Mouse (Mus musculus) heart, adult 11 months (tissue): ENCODE results near the gene Gm4952.
"Not testable (repeated sequence)": the region's sequence is repeated elsewhere in the genome, so short reads cannot be mapped to it uniquely, and the experiment has no call there.

Experiments used
- DNase-seq: peaks from one replicate; pipeline ENCODE4 v3.0.0; 2022

The Gm4952 gene

GRCm38 (mm10) chr19:12600684-12601480, 1.1 kb downstream of the Gm4952 start:
- no peak for DNase-seq

DNA sequence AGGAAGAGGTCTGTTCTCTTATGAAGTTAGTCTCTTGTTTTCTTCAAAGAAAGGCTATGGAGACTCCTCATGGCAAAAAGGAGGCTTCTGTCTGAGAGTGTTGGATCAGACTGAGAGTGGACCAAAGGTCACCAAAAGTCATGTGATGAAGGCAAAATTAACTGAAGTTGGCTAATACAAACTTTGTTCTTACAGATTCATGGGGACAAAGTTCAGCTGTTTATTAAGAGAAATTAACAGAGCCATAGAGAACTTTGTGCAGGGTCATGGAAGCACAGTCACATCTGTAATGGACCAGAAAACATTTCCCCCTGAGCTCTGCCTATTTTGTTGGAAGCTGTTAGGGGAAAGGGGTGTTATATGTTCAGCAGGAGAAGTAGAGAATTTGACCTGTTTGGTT, 8.6 kb downstream of the Gm4952 start:
- DNase-seq, result no peak

- no peak for DNase-seq
Measured at GRCm38 (mm10) chr19:12613646-12614045, 13.9 kb downstream of the Gm4952 start.

DNA sequence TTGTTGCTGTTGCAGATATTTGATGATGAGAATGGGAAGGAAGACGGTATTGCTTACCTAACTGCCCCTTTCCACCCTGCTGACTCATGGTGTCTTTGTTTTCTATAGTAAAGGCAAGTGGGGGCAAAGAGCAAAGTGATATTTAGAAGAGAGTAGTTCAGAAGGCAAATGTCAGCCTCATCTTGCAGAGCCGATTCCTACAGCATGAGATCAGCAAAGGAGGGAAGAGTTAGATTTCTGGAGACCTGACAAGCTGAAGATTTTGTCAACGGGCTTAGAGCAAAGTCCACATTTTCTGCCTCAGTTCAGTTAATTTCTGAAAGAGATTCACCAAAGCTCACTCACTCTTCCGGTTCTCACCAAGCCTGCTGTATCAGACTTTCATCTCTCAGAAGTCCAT, 33.4 kb downstream of the Gm4952 start, which contains the start of gene Glyat:
TSS of gene Glyat (plus strand) at position 133 of the 400 bp plus-strand sequence.
- DNase-seq, result no peak

DNA sequence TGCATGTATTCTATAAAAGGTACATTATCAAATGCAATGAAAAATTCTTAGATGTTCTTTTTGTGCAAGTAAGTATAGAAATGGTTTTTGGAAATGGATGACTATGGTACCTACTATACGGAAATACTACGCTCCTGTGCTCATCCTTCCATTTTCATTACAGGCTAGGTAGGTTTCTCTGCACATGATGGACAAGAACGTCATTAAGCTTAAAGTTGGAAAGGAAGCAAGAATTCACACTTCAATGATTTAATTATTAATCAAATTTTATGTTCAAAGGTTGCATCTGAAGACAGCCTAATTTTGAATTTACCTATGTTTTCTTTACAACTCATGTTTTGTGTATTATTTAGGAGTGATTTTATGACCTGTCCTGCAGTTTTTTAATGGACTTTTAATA, 34.5 kb downstream of the Gm4952 start:
- DNase-seq, result no peak

DNA sequence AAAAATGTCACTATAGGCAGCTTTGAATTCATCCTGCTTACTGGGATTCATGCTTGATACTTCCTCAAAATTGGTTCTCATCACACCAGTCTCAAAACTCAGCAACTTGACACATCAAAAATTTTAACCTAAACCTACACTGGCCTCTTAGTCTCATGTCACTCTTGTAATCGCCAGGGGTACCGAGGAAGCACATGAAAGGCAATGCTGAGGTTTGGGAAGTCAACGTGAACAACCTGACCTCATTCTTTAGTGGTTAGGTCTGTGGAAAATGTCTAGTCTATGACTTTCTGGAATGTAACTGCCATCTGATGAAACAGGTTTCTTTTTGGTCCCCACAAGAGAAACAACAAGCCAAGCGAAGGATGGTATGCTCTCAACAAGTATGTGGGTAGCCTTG, 35.2 kb downstream of the Gm4952 start:
- DNase-seq, result no peak

DNA sequence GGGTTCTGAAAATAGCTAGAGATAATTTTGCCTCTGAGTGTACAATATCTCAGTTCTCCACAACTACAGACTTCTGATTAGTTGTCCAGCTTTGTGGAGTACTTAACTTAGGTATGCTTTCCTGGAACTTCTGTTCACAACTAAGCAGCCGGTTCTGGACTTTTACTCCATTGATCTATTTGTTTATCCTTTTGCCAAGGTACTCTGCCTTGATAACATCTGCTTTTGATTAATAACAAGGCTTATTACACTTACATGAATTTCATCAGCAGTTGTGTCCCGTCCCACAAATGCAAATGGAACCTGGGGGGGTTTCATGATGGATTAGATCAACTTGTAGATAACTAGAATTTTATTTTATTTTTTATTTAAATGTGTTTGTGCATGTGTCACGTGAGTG, 37.1 kb downstream of the Gm4952 start:
- DNase-seq, result no peak

GRCm38 (mm10) chr19:12638049-12638448, 38.3 kb downstream of the Gm4952 start:
- no peak for DNase-seq

- DNase-seq, result no peak
Measured at GRCm38 (mm10) chr19:12649511-12649910, 49.7 kb downstream of the Gm4952 start.

- DNase-seq, result no peak
Measured at GRCm38 (mm10) chr19:12666156-12666555, 66.4 kb downstream of the Gm4952 start.

DNA sequence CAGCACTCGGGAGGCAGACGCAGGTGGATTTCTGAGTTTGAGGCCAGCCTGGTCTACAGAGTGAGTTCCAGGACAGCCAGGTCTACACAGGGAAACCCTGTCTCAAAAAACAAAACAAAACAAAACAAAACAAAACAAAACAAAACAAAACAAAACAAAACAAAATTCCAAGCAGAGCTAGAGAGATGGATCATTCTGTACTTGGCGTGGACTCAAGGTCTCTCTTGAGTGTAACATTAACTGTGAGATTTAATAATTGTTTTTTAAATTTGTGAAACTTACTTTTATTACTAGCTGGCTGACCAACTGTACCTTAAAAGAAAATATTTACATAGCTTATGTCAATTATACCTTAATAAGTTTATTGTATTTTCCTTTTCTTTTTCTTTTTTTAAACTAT, 68.8 kb downstream of the Gm4952 start:
- DNase-seq, result not testable (repeated sequence)

GRCm38 (mm10) chr19:12670139-12670538, 70.4 kb downstream of the Gm4952 start, which contains the start of gene Olfr1442:
TSS of gene Olfr1442 (plus strand) at chr19:12670439.
- no peak for DNase-seq

DNA sequence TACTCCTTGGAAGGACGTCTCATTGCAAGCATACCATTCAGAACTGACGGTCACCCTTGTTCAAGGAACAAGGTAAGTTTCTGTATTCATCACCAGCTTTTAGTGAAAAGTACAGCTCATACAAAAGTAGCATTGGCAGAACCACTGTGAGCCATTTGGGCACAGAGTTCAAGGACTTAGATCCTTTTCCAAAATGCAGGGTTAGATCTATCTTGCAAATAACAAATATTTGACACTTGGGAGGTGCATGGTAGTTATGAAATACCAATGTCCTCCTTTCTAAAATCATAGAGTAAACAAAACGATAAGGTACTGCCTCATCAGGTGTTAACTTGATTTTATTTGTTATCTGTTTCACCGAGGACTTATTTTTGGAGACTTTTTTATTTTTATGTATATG, 71.3 kb downstream of the Gm4952 start:
- no peak for DNase-seq

DNA sequence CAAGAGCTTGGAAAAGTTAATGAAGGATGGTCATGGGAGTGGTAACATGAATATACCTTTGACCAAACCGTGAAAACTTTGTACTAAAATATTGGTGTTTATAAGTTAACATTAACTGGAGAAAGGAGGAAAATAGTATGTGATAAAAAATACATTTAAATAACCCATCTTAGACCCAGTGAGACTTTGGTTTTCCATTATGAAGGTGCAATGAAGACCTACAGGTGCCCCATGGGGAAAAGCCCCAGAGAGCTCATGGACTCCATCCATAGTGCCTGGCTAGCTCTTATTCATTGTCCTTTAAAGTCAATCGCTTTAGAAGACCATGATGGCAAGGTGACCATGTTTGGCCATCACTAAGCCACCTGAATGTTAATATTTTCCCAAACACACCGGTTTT, 78.0 kb downstream of the Gm4952 start, which contains the start of gene Olfr1443:
TSS of gene Olfr1443 (plus strand) at position 301 of the 400 bp plus-strand sequence.
- no peak for DNase-seq
